Mouse (Mus musculus): Measurements from ENCODE around the gene Hoxa10.

DNA sequence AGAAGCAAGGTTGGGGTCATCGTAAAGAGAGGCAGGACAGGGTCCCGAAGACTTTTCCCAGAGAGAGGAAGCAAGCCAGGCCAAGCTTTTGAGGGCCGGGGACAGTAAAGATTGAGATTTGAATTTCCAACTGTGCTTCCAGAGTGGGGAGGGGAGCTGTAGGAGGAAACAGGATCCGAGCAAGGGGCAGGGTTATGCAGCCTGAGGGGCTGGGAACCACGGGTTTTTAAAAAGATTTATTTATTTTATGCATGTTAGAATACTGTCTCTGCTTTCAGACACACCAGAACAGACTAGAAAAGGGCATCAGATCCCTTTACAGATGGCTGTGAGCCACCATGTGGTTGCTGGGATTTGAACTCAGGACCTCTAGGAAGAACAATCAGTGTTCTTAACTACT, 36.3 kb upstream of the Hoxa10 start:
- TF ChIP-seq CTCF (IDR thresholded peaks at IDR 0.05; ENCODE audit: low read depth), result no peak
- no peak for TF ChIP-seq EP300 (IDR thresholded peaks at IDR 0.05; ENCODE audit: low read depth)

All from liver, postnatal 0 days (tissue).